Mouse (Mus musculus): ENCODE results near the gene Cd5l. TPM values are rescaled to one million over a fixed set of nuclear protein-coding genes. Genes with fewer than 3 reads are reported as not detected.
"Not testable (repeated sequence)": the region's sequence is repeated elsewhere in the genome, so short reads cannot be mapped to it uniquely, and the experiment has no call there.

Gene Cd5l
- not detected in 2 replicates for polyA plus RNA-seq (2016; fragmentation: Nextera tagmentation; extraction: Ambion mirVana)

DNA sequence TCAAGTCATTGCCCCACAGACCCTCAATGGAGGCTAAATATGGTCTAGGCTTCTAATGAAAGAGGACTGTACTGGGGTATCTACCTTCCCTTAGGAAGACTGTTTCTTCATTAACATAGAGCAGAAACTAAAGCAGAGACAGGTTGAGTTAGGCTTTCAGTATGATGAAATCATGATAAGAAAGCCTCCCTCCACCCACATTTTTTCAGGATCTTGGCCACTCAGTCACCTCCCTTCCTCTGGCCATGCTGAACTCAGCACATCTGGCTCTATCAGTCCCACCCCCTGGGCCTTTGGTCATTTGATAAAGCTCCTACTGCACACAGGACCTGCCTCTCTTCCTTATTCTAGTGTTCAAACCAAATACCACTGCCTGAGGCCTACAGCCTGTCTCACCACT, at the start of gene Cd5l:
Cd5l (plus strand) TSS at position 301 of the 400 bp plus-strand sequence.
- no peak for DNase-seq (ENCODE audit: extremely low spot score, low spot score)
- no peaks in the 10 kb centered on the region for H3K4me1 ChIP-seq
- H3K4me3 ChIP-seq, result no peak within 1 kb of the TSS
- no peaks in the 10 kb centered on the region for H3K27me3 ChIP-seq (ENCODE audit: poor library complexity, severe bottlenecking)
- H3K36me3 ChIP-seq (replicated peaks), result no peaks in the 10 kb centered on the region
- H3K27ac ChIP-seq, result no peak within 1 kb of the TSS
- no peaks in the 10 kb centered on the region for H3K9me3 ChIP-seq

DNA sequence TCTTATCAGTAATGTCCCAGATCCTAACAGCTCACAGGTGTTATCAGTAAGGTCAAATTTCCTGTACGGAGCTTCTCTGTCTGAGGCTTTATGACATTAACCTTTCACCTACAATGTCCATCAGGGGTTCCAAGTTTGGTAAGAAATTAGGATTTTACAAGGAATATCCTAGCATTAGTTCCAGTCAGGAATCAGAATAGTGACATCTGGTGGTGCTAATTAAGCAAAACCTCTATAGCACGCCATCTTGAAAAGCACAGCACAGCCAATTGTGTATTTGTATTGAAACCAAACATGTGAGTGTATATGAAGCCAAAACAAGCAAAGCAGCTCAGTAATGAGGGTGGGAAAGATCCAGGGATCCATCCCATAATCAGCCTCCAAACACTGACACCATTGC, 47.8 kb upstream of the Cd5l start:
- no peaks in the 10 kb centered on the region for H3K27me3 ChIP-seq (ENCODE audit: poor library complexity, severe bottlenecking)
- no peaks in the 10 kb centered on the region for H3K9me3 ChIP-seq
- WGBS, result 86% methylated on average over 2 of the region's 2 CpGs
- no peaks in the 10 kb centered on the region for H3K4me1 ChIP-seq
- H3K4me3 ChIP-seq, result no peak overlapping the region
- H3K27ac ChIP-seq, result no peak overlapping the region
- DNase-seq (ENCODE audit: extremely low spot score, low spot score), result no peak
- no peaks in the 10 kb centered on the region for H3K36me3 ChIP-seq (replicated peaks)

DNA sequence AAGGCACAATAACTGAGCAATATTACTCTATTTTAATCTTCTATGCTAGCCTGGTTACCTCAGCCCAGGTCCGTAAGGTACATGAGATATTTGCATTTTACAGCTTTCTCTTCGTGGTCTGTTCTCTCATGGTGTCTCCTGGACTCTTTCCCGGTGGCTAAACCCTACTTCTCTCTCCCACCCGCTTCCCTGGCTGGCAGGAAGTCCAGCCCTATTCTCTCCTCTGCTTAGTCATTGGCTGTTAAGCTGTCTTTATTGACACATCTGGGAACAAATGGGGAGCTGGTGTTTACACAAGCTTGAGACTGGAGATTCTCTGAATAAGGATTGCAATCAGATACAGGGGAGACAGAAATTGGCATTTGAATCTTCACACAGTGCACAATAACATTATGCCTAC, 35.1 kb upstream of the Cd5l start:
- DNase-seq (ENCODE audit: extremely low spot score, low spot score), result no peak
- WGBS, result 62% methylated on average over 4 of the region's 4 CpGs

DNA sequence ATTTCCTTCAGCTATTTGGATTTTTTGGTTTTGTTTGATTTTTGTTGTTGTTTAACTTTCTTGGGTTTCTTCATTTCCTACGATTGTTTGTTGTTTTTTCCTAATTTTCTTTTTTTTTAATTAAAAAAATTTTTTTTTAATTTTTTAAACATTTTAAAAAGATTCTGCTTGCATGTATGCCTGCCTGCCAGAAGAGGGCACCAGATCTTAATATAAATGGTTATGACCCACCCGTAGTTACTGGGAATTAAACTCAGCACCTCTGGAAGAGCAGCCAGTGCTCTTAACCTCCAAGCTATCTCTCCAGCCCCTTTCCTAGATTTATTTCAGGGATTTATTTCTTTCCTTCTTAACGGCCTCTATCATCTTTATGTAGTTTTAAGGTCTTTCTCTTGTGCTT, 33.9 kb upstream of the Cd5l start:
- 19% methylated on average over 3 of the region's 3 CpGs for WGBS
- Histone ChIP-seq H3K9me3 (no peaks in the 10 kb centered on the region), H3K27me3 (ENCODE audit: poor library complexity, severe bottlenecking) (no peaks in the 10 kb centered on the region), H3K27ac (no peak overlapping the region), H3K36me3 (replicated peaks) (no peaks in the 10 kb centered on the region), H3K4me1 (no peaks in the 10 kb centered on the region), H3K4me3 (no peak overlapping the region)
- DNase-seq (ENCODE audit: extremely low spot score, low spot score), result no peak

More for the DNA sequence above, 35.1 kb upstream of the Cd5l start:
- no peaks in the 10 kb centered on the region for H3K4me1 ChIP-seq
- no peaks in the 10 kb centered on the region for H3K36me3 ChIP-seq (replicated peaks)
- no peaks in the 10 kb centered on the region for H3K27me3 ChIP-seq (ENCODE audit: poor library complexity, severe bottlenecking)
- no peak overlapping the region for H3K4me3 ChIP-seq
- H3K27ac ChIP-seq, result no peak overlapping the region
- H3K9me3 ChIP-seq, result no peaks in the 10 kb centered on the region

DNA sequence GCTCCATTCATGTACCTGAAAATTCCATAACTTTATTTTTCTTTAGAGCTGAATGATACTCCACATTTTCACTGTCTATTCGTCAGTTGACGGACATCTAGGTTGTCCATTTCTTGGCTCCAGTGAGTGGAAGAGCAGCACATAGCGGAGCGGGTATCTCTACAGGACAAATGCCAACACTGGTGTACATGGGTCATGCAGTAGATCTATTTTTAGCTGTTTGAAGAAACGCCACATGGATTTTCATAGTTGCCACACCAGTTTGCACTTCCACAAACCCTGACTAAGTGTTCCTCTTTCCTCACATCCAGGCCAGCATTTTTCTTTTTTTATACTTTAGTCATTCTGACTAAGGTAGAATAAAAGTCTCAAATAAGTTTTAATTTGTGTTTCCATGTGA, 19.8 kb upstream of the Cd5l start:
- Histone ChIP-seq H3K4me1 (no peaks in the 10 kb centered on the region), H3K27ac (no peak overlapping the region), H3K27me3 (ENCODE audit: poor library complexity, severe bottlenecking) (no peaks in the 10 kb centered on the region), H3K36me3 (replicated peaks) (no peaks in the 10 kb centered on the region), H3K4me3 (no peak overlapping the region), H3K9me3 (no peaks in the 10 kb centered on the region)
- 88% methylated on average over 5 of the region's 5 CpGs for WGBS
- DNase-seq (ENCODE audit: extremely low spot score, low spot score), result no peak

DNA sequence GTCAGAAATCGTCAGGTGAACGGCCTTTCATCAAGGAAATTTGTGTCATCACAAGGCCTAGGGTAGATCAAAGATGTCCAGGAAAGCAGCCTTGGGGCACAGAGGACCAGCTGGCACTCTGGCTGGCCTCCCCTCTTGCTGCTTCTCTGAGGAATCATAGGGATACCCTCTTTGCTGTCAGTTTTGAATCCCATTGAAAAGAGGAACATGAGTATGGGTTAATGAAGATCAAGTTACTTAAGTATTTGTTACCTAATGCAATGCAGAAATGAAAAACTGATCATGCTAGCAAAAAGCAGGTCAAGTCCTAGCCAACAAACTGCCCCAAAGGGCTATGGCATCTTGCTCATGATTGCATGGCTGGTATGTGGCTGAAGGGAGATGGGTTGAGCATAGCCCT, 6.7 kb upstream of the Cd5l start:
- H3K27ac ChIP-seq; H3K9me3 ChIP-seq; H3K4me3 ChIP-seq; H3K4me1 ChIP-seq; DNase-seq (ENCODE audit: extremely low spot score, low spot score); H3K27me3 ChIP-seq (ENCODE audit: poor library complexity, severe bottlenecking); H3K36me3 ChIP-seq (replicated peaks): not testable (repeated sequence)
- WGBS, result 88% methylated on average over 2 of the region's 2 CpGs

DNA sequence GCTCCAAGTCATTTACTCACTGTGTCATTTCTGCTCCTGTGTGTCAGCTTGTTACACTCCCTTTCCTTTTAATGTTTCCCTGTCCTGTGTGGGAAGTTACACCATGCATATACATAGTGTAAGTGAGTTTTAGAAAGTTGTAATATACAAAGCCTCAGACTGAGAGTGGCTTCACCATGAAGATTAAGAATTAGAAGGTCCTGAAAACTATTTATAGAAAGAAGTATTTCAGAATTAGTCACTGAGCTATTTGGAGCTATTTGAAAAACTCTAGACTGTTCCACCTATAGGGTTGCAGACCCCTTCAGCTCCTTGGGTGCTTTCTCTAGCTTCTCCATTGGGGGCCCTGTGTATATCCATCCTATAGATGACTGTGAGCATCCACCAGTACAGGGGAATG, 1.5 kb downstream of the Cd5l start:
- Histone ChIP-seq H3K4me1 (peaks cover 3% of the 10 kb centered on the region; the same call in 1 of the 2 replicates), H3K27me3 (ENCODE audit: poor library complexity, severe bottlenecking) (no peaks in the 10 kb centered on the region)
- DNase-seq (ENCODE audit: extremely low spot score, low spot score), result no peak

DNA sequence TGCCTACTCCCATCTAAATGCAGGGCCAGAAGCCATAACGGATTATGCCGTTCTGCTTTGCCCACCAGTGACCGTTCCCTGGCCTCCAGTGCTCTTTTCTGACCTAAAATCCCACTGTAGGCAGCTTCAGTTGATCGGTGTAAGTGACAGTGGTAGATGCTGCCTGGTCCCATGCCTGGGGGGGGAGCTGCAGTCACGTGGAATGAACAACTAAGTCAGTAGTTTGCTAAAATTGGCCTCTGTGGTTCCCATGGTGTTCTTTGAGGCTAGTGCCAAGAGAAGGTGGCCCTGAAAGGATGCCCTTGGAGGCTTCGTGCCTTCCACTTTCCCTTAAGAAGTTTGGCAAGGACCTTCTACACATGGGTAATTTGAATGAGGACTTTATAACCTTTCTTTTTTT, 2.8 kb downstream of the Cd5l start:
- Histone ChIP-seq H3K27ac (no peak overlapping the region), H3K36me3 (replicated peaks) (no peaks in the 10 kb centered on the region), H3K4me1 (peaks cover 3% of the 10 kb centered on the region; the same call in 1 of the 2 replicates), H3K9me3 (no peaks in the 10 kb centered on the region), H3K27me3 (ENCODE audit: poor library complexity, severe bottlenecking) (no peaks in the 10 kb centered on the region), H3K4me3 (no peak overlapping the region)
- WGBS, result 84% methylated on average over 6 of the region's 6 CpGs
- no peak for DNase-seq (ENCODE audit: extremely low spot score, low spot score)

More for the DNA sequence above, 1.5 kb downstream of the Cd5l start:
- Histone ChIP-seq H3K9me3 (no peaks in the 10 kb centered on the region), H3K36me3 (replicated peaks) (no peaks in the 10 kb centered on the region), H3K4me3 (no peak overlapping the region), H3K27ac (no peak overlapping the region)

DNA sequence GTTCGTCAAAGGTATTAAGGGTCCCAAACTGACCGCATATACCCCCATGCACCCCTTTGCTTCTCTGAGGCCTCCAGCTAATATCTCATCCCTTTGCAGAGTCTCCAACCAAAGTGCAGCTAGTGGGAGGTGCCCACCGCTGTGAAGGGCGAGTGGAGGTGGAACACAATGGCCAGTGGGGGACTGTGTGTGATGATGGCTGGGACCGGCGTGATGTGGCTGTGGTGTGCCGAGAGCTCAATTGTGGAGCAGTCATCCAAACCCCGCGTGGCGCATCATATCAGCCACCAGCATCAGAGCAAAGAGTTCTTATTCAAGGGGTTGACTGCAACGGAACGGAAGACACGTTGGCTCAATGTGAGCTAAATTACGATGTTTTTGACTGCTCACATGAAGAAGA, 8.0 kb downstream of the Cd5l start:
- H3K36me3 ChIP-seq (replicated peaks), result no peaks in the 10 kb centered on the region
- no peak for DNase-seq (ENCODE audit: extremely low spot score, low spot score)
- WGBS, result 94% methylated on average over 14 of the region's 14 CpGs
- peaks cover 3% of the 10 kb centered on the region; the same call in 1 of the 2 replicates for H3K4me1 ChIP-seq
- H3K9me3 ChIP-seq, result no peaks in the 10 kb centered on the region
- no peaks in the 10 kb centered on the region for H3K27me3 ChIP-seq (ENCODE audit: poor library complexity, severe bottlenecking)
- H3K27ac ChIP-seq, result no peak overlapping the region
- no peak overlapping the region for H3K4me3 ChIP-seq

DNA sequence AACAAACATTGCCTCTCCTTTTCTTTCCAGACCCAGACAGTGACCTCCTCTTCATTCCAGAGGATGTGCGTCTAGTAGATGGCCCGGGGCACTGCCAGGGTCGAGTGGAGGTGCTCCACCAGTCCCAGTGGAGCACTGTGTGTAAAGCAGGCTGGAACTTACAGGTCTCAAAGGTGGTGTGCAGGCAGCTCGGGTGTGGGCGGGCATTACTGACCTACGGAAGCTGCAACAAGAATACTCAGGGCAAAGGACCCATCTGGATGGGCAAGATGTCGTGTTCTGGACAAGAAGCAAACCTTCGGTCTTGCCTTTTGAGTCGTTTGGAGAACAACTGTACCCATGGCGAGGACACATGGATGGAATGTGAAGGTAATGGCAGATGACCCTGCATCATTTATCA, 9.8 kb downstream of the Cd5l start:
- DNase-seq (ENCODE audit: extremely low spot score, low spot score), result no peak
- 84% methylated on average over 10 of the region's 10 CpGs for WGBS
- Histone ChIP-seq H3K4me1 (peaks cover 3% of the 10 kb centered on the region; the same call in 1 of the 2 replicates), H3K36me3 (replicated peaks) (no peaks in the 10 kb centered on the region), H3K27me3 (ENCODE audit: poor library complexity, severe bottlenecking) (no peaks in the 10 kb centered on the region), H3K4me3 (no peak overlapping the region), H3K9me3 (no peaks in the 10 kb centered on the region), H3K27ac (no peak overlapping the region)

DNA sequence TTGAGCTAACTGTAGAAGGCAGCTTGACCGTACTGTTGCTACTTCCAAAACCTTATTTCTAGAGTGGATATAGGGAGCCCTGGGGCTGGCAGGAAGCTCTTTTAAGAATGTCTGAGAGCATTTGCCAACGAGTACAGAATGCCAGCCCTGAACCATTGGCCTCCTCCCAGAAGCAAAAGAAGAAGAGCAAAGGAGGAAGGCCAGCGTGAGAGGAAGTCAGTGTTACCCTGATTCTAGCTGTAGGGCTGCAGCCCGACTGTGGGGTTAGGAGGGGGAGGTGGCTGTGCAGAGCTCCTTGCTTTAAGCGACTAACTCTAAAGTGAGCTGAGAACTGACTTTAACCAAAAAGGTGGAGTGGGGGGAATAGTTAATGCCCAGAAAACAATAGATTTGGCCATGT, 11.5 kb downstream of the Cd5l start:
- 80% methylated on average over 5 of the region's 5 CpGs for WGBS
- no peak for DNase-seq (ENCODE audit: extremely low spot score, low spot score)
- H3K27me3 ChIP-seq (ENCODE audit: poor library complexity, severe bottlenecking), result no peaks in the 10 kb centered on the region
- H3K9me3 ChIP-seq, result no peaks in the 10 kb centered on the region
- H3K4me1 ChIP-seq, result no peaks in the 10 kb centered on the region
- no peak overlapping the region for H3K4me3 ChIP-seq
- no peak overlapping the region for H3K27ac ChIP-seq
- H3K36me3 ChIP-seq (replicated peaks), result no peaks in the 10 kb centered on the region

DNA sequence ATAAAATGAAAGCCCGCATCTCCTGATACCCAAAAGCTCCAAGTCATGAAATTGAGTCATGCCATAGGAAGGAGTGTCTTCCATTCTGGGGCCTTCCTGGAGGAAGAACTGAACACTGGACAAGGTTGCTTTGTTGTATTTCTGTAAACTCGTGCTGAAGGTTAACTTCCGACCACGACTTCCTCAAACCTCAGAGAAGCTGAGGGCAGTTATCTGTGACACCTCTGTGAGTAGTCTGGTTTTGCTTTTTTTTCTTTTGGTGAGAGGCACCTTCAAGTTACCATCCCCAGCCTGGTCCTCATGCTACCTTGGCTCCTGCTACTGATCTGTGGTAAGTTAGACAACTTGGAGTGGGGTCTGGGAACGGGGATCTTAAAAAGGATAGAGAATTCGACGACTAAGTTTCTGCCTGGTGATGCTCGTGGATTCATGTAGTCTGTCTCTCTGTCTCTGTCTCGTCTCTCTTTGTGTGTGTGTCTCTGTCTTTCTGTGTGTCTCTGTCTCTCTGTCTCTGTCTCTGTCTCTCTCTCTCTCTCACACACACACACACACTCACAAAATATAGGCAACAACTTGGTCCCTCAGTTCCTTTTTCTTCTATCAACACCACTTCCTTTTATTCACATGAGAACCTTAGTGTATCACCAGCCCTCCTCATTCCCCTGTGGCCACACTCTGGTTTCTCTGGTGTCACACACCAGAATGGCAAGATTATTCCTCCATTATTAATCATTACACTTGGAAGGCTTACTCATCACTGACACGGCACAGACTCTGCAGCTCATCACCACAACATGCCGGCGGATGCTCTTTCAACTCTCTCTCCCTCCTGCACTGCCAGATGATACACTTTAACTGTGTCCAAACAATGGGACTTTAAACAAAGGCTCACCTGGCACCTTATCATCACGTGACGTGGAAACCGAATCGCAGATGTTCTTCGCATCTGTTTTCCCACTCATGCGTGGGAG, 18.8 kb downstream of the Cd5l start, which contains the start of gene Fcrl1:
Fcrl1 (plus strand) TSS at position 193 of the 971 bp plus-strand sequence.
- Histone ChIP-seq H3K4me1 (no peaks in the 10 kb centered on the region), H3K4me3 (no peak within 1 kb of the TSS), H3K27ac (no peak within 1 kb of the TSS), H3K9me3 (no peaks in the 10 kb centered on the region), H3K36me3 (replicated peaks) (no peaks in the 10 kb centered on the region), H3K27me3 (ENCODE audit: poor library complexity, severe bottlenecking) (no peaks in the 10 kb centered on the region)
- no peak for DNase-seq (ENCODE audit: extremely low spot score, low spot score)
- WGBS, result 88% methylated on average over 18 of the region's 18 CpGs

DNA sequence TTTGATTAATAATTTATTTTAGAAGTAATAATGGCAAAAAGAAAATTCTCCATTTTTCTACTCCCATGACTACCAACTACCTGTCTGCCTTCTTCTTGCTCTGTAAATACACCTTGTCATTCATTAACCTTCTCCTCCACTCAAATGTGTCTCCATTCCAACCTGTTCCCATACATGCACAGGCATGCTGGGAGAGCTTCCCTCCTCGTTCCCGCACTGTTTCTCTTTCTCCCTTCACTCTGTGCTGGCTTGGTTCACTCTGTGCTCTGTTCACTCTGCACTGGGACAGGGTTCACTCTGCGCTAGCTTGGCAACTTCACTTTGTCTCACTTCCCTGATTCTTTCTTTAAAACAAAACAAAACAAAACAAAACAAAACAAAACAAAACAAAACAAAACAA, 19.5 kb downstream of the Cd5l start:
- Histone ChIP-seq H3K36me3 (replicated peaks) (no peaks in the 10 kb centered on the region), H3K4me1 (no peaks in the 10 kb centered on the region), H3K27ac (no peak overlapping the region), H3K4me3 (no peak overlapping the region), H3K9me3 (no peaks in the 10 kb centered on the region), H3K27me3 (ENCODE audit: poor library complexity, severe bottlenecking) (no peaks in the 10 kb centered on the region)
- no peak for DNase-seq (ENCODE audit: extremely low spot score, low spot score)
- 73% methylated on average over 3 of the region's 3 CpGs for WGBS

All from forebrain, embryonic 10.5 days (tissue).